Mouse (Mus musculus) mouse embryonic stem cell (cell line): ENCODE measurements around the gene Hs6st2.

Source experiments
- in situ Hi-C, 2 experiments: fragments of 300-500 bp; cut with MboI; formaldehyde crosslinking; loops; 1 replicate in 1 of 2; 3 replicates in 1 of 2; pipeline ENCODE4 v1.14.3; 2019 to 2020; ENCODE audit warnings: low sequenced_read_pairs in 2 of 2, low pct_unique_long_range_greater_than_20kb in 1 of 2, mixed read lengths in 1 of 2; ENCODE audit not compliant: unreplicated experiment in 1 of 2

Gene Hs6st2

GRCm38 (mm10) chrX:51681756-51682155, at the start of gene Hs6st2:
TSS of gene Hs6st2 (minus strand) at chrX:51681856.
- in situ Hi-C loops: no loop called here

GRCm38 (mm10) chrX:51714086-51714745, 32.6 kb upstream of the Hs6st2 start:
- in situ Hi-C loops: no loop called here

GRCm38 (mm10) chrX:51712996-51713395, 31.3 kb upstream of the Hs6st2 start:
- in situ Hi-C loops: no loop called here

GRCm38 (mm10) chrX:51702823-51703222, 21.2 kb upstream of the Hs6st2 start:
- in situ Hi-C loops: no loop called here

- in situ Hi-C loops: no loop called here
Measured at GRCm38 (mm10) chrX:51699079-51699478, 17.4 kb upstream of the Hs6st2 start.

- in situ Hi-C loops: no loop called here
Measured at GRCm38 (mm10) chrX:51686048-51686949, 4.6 kb upstream of the Hs6st2 start.

- in situ Hi-C loops: no loop called here
Measured at GRCm38 (mm10) chrX:51684336-51685056, 2.8 kb upstream of the Hs6st2 start.

- in situ Hi-C loops: no loop called here
Measured at GRCm38 (mm10) chrX:51681170-51681667, 437 bp downstream of the Hs6st2 start.

- in situ Hi-C loops: no loop called here
Measured at GRCm38 (mm10) chrX:51680428-51681169, 1.1 kb downstream of the Hs6st2 start.

GRCm38 (mm10) chrX:51679601-51680427, 1.8 kb downstream of the Hs6st2 start:
- in situ Hi-C loops: no loop called here

- in situ Hi-C loops: no loop called here
Measured at GRCm38 (mm10) chrX:51658236-51658635, 23.4 kb downstream of the Hs6st2 start.

GRCm38 (mm10) chrX:51642661-51643257, 38.9 kb downstream of the Hs6st2 start:
- in situ Hi-C loops: no loop called here

- in situ Hi-C loops: no loop called here
Measured at GRCm38 (mm10) chrX:51635756-51636155, 45.9 kb downstream of the Hs6st2 start.

GRCm38 (mm10) chrX:51631376-51631775, 50.3 kb downstream of the Hs6st2 start:
- in situ Hi-C loops: no loop called here

GRCm38 (mm10) chrX:51614384-51615004, 67.2 kb downstream of the Hs6st2 start:
- in situ Hi-C loops: no loop called here

- in situ Hi-C loops: no loop called here
Measured at GRCm38 (mm10) chrX:51610743-51611142, 70.9 kb downstream of the Hs6st2 start.
